Mouse (Mus musculus): Measurements from ENCODE around the gene Prdx5.

- TF ChIP-seq CTCF (IDR thresholded peaks at IDR 0.05; ENCODE audit: low read depth) (no peak), EP300 (IDR thresholded peaks at IDR 0.05; ENCODE audit: low read depth) (no peak)
Observed at GRCm38 (mm10) chr19:6922901-6923735, 13.2 kb upstream of the Prdx5 start.
